Comparison of ENCODE assay signal across 29 mouse cellular contexts in the genomic region with DNA sequence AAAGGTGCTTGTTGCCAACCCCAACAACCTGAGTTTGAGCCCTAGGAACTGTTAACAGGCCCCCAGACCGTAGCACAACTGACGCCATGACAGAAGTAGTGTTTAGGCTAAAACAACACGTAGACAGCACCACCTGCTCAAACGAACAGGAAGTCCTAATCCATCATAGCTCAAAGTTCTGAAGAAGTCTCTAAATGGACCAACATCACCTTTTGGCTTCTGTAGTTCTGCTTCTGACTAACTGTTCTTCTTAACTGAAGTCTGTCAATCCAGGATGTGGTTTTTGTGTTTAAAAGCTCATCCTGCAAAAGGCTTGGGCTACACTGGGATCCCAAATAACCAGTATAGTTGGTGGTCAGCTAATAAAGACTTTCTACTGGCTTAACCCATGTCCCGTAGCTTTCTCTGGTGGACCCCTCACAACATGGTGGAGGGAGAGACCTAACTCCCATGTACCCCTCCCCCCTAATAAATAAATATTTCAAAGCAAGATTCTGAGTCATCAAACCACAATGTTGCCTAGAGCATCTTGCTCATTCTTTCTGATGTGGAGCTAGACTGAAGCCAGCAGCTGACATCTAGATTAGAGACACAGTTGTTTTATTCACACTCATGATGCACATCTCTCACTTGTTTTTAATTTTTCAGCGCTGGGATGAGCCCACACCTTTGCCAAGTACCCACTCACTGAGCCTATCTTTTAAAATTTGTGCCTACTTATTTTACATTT. TPM values are rescaled to one million over a fixed set of nuclear protein-coding genes. Genes with fewer than 3 reads are reported as not detected.
A peak's percentile ranks its signal among the peaks of the same experiment; 100 is the strongest.
DNase-seq lines count a peak whose midpoint lies in the region; ATAC-seq and TF ChIP-seq lines count a peak whose summit lies in the region.
"Had no signal": no experiment of that assay in that cellular context is flagged by ENCODE, and none has a peak within 500 bp of the region (broad histone marks: within the 10 kb centered on the region; RNA-seq: fewer than 3 reads in every experiment).

No protein-coding gene starts in this region.

- DNase-seq in heart, adult 11 months = peak; percentile 41
- DNase-seq in heart, postnatal 10 days = no peak
- DNase-seq in CD4-positive helper T cell, adult 2 months (ENCODE audit: low read depth, low spot score) = peak; percentile 84
- peak; percentile 48 for DNase-seq in T-cell, adult 2 months (ENCODE audit: low spot score)
- peak; percentile 75 for DNase-seq in naive thymus-derived CD4-positive, alpha-beta T cell, adult 2 months (ENCODE audit: low read depth)
- DNase-seq in forebrain, embryonic 11.5 days (ENCODE audit: low spot score) = no peak
- DNase-seq in hindbrain, postnatal 0 days (ENCODE audit: low spot score) = no peak
- no peak for DNase-seq in urinary bladder, postnatal 4 days (ENCODE audit: low spot score in 2 of 2)
- DNase-seq: adrenal gland, postnatal 10 days; cerebellum, adult 8-10 months; embryo, embryonic 11 days; gastrocnemius, postnatal 36 days; heart, postnatal 14 days; kidney, adult 9 months; kidney, postnatal 10 days; lung, embryonic 14.5 days; lung, postnatal 14 days; thymus, adult 2 months had no signal

- intact Hi-C loops in heart, postnatal 10 days (cut with DNase I) = no loop called here

- WGBS in forebrain, embryonic 11.5 days = 87% methylated on average over 6 of the region's 6 CpGs
- WGBS in hindbrain, postnatal 0 days = 94% methylated on average over 6 of the region's 6 CpGs

- H3K9ac ChIP-seq in forebrain, embryonic 11.5 days (ENCODE audit: low read length) = no peak overlapping the region
- H3K9ac ChIP-seq in hindbrain, postnatal 0 days (replicated peaks; ENCODE audit: low read length) = no peak overlapping the region
- H3K9ac ChIP-seq: embryonic facial prominence, embryonic 12.5 days; forebrain, embryonic 15.5 days; heart, embryonic 13.5 days; hindbrain, embryonic 15.5 days; limb, embryonic 12.5 days; liver, embryonic 15.5 days; lung, embryonic 14.5 days; midbrain, embryonic 15.5 days; neural tube, embryonic 12.5 days had no signal

- H3K4me1 ChIP-seq in forebrain, embryonic 11.5 days (replicated peaks; ENCODE audit: control insufficient read depth, insufficient read depth, low read length) = no peaks in the 10 kb centered on the region
- no peaks in the 10 kb centered on the region for H3K4me1 ChIP-seq in hindbrain, postnatal 0 days (ENCODE audit: insufficient read depth, low read length)
- H3K4me1 ChIP-seq: embryonic facial prominence, embryonic 12.5 days; forebrain, embryonic 15.5 days; heart, embryonic 13.5 days; hindbrain, embryonic 10.5 days; hindbrain, embryonic 15.5 days; limb, embryonic 12.5 days; liver, embryonic 15.5 days; midbrain, embryonic 15.5 days; neural tube, embryonic 12.5 days had no signal

- no peak for ATAC-seq in forebrain, embryonic 11.5 days (replicated peaks; ENCODE audit: low FRiP score)
- ATAC-seq in hindbrain, postnatal 0 days = no peak
- ATAC-seq: forebrain, embryonic 15.5 days; intestine, embryonic 16.5 days; midbrain, embryonic 15.5 days had no signal

- H3K36me3 ChIP-seq in forebrain, embryonic 11.5 days (ENCODE audit: control insufficient read depth, insufficient read depth, low read length) = no peaks in the 10 kb centered on the region; the same call in 1 of the 2 replicates
- peaks cover 12% of the 10 kb centered on the region; the same call in 1 of the 2 replicates for H3K36me3 ChIP-seq in hindbrain, postnatal 0 days (ENCODE audit: insufficient read depth, low read length)

- H3K9me3 ChIP-seq in forebrain, embryonic 11.5 days (ENCODE audit: control insufficient read depth, low read length) = no peaks in the 10 kb centered on the region; the same call in 1 of the 2 replicates
- no peaks in the 10 kb centered on the region for H3K9me3 ChIP-seq in hindbrain, postnatal 0 days (ENCODE audit: low read length)
- H3K9me3 ChIP-seq: forebrain, embryonic 15.5 days; hindbrain, embryonic 15.5 days; liver, embryonic 15.5 days; midbrain, embryonic 15.5 days had no signal

- no peak overlapping the region for H3K4me2 ChIP-seq in forebrain, embryonic 11.5 days (ENCODE audit: low read depth, low read length, severe bottlenecking)
- no peak overlapping the region for H3K4me2 ChIP-seq in hindbrain, postnatal 0 days (ENCODE audit: low read depth, low read length)
- H3K4me2 ChIP-seq: embryonic facial prominence, embryonic 12.5 days; forebrain, embryonic 15.5 days; heart, embryonic 13.5 days; hindbrain, embryonic 15.5 days; limb, embryonic 12.5 days; liver, embryonic 15.5 days; lung, embryonic 14.5 days; midbrain, embryonic 15.5 days; neural tube, embryonic 12.5 days had no signal

- no peak for TF ChIP-seq CTCF in hindbrain, postnatal 0 days (IDR thresholded peaks at IDR 0.05; ENCODE audit: low read depth)

- H3K27ac ChIP-seq in forebrain, embryonic 11.5 days (ENCODE audit: low read depth, low read length) = no peak overlapping the region
- no peak overlapping the region for H3K27ac ChIP-seq in hindbrain, postnatal 0 days
- H3K27ac ChIP-seq: embryonic facial prominence, embryonic 12.5 days; forebrain, embryonic 15.5 days; heart, embryonic 13.5 days; hindbrain, embryonic 10.5 days; hindbrain, embryonic 15.5 days; limb, embryonic 12.5 days; liver, embryonic 15.5 days; midbrain, embryonic 15.5 days; neural tube, embryonic 12.5 days had no signal

- H3K27me3 ChIP-seq in forebrain, embryonic 11.5 days (ENCODE audit: control insufficient read depth, insufficient read depth, low read length) = no peaks in the 10 kb centered on the region
- no peaks in the 10 kb centered on the region for H3K27me3 ChIP-seq in hindbrain, postnatal 0 days (ENCODE audit: insufficient read depth, low read length)
- H3K27me3 ChIP-seq: embryonic facial prominence, embryonic 12.5 days; forebrain, embryonic 15.5 days; heart, embryonic 13.5 days; hindbrain, embryonic 15.5 days; limb, embryonic 12.5 days; liver, embryonic 15.5 days; midbrain, embryonic 15.5 days; neural tube, embryonic 12.5 days had no signal

- H3K4me3 ChIP-seq in forebrain, embryonic 11.5 days (ENCODE audit: low read depth, low read length) = no peak overlapping the region
- H3K4me3 ChIP-seq in hindbrain, postnatal 0 days (ENCODE audit: low read length) = no peak overlapping the region
- H3K4me3 ChIP-seq: embryonic facial prominence, embryonic 12.5 days; forebrain, embryonic 15.5 days; heart, embryonic 13.5 days; hindbrain, embryonic 10.5 days; hindbrain, embryonic 15.5 days; left cerebral cortex, adult 2 months; limb, embryonic 12.5 days; liver, embryonic 15.5 days; midbrain, embryonic 15.5 days; neural tube, embryonic 12.5 days had no signal

RNA-seq across cellular contexts. Expression of gene Ubl3, which starts 51.2 kb away (rescaled TPM):
- 10 to 100 TPM; 80.1 to 96.8 TPM for total RNA-seq in heart, postnatal 10 days (2021)
- 83.7 and 84.2 TPM in 2 replicates for polyA plus RNA-seq in forebrain, embryonic 11.5 days (2014; fragmentation: Nextera tagmentation; extraction: Ambion mirVana)
- total RNA-seq in hindbrain, postnatal 0 days (2014; rRNA removed) = 155 and 157 TPM in 2 replicates
- polyA plus RNA-seq in hindbrain, postnatal 0 days (2015; fragmentation: Nextera tagmentation; extraction: Ambion mirVana) = 108 and 115 TPM in 2 replicates

Comparison
In these comparisons a context has a peak if more than half of its experiments do, and no peak if none do; other contexts are left out.
1. DNase-seq: peak in heart, adult 11 months (single experiment), CD4-positive helper T cell, adult 2 months (single experiment), T-cell, adult 2 months (single experiment) and naive thymus-derived CD4-positive, alpha-beta T cell, adult 2 months (single experiment); none in heart, postnatal 10 days (0 of 2), forebrain, embryonic 11.5 days (single experiment), hindbrain, postnatal 0 days (single experiment) and urinary bladder, postnatal 4 days (0 of 2).